Mouse (Mus musculus): ENCODE results near the gene P4ha1.
"Not testable (repeated sequence)": the region's sequence is repeated elsewhere in the genome, so short reads cannot be mapped to it uniquely, and the experiment has no call there.

P4ha1 gene

DNA sequence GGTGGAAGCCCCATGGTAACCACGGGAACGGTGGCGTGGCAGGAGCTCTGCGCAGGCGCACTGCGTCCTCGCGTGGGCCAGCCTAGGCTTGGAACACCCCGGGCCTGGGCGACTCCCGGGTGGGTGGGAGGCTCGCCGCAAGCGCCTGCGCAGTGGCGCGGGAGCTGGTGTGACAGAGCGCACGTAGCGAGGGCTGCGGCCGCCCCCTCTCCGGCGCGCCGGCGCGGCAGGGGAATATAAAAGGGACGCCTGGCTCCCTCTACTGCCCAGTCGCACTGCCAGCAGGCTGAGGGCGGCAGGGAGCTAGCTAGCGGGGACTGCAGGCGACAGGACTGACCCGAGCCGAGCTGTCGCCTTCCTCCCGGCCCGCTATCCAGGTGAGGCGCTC, at the start of gene P4ha1:
Gene P4ha1 (plus strand): TSS at position 197 of the 388 bp plus-strand sequence.
- ChIA-PET POLR2A (interaction anchor here in 3 of 4 experiments (0.6 to 5.4 kb wide), 101 partner anchors 8 to 1503 kb away, joined by 3 to 52 read pairs (median 4); partner anchors contain the start of genes Sept10 (in 3 of the 3), Sowahc (in 3 of the 3), Lims1 (in 2 of the 3) and Pla2g12b (in 2 of the 3)), CTCF (interaction anchor here (0.8 to 2.0 kb wide), 13 partner anchors 11 to 542 kb away, joined by 3 to 8 read pairs (median 4); partner anchors contain the start of genes Pla2g12b (in 1 of the 4), Sept10 (in 1 of the 4) and Sowahc (in 1 of the 4))

DNA sequence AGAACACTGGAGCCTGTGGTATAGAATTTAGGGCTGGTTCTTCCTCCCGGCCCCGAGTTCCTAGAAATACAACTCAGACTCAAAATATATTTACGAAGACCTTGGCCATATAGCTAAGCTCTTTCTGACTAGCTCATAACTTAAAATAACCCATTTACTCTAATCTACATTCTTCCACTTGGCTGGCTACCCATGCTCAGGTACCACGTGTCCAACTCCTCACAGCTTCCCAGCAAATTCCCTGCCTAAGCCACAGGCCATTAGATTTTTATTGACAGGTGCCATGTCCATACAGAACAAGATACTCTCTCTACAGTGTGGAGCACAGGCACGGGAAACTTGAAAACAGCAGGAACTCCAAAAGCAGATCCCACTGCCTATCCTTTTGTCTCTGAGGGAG, 47.4 kb upstream of the P4ha1 start:
- ChIA-PET POLR2A (interaction anchor here in 1 of 4 experiments (1.2 kb wide), 1 partner anchor 8 kb away, joined by 3 read pairs; no protein-coding TSS in a partner anchor), CTCF (interaction anchor here in 1 of 4 experiments (1.2 kb wide), 1 partner anchor 13 kb away, joined by 4 read pairs; no protein-coding TSS in a partner anchor)

DNA sequence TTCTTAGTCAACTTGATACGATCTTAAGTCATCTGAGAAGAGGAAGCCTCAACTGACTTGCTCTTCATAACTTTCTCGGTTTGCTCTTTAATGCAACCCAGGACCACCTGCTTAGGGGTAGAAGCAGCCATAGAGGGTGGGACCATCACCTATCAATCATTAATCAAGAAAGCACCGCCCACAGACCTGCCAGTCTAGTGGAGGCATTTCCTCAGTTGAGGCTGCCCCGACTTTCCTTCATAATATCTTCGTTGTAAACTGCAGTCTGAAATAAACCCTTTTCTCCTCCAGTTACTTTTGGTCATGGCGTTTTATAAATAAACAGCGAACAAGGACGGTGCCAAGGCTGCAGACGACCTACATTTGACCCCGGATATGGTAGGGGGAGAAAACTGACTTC, 46.0 kb upstream of the P4ha1 start:
- ChIA-PET POLR2A (no interaction called here), CTCF (interaction anchor here in 1 of 4 experiments (1.2 kb wide), 1 partner anchor 12 kb away, joined by 4 read pairs; no protein-coding TSS in a partner anchor)

DNA sequence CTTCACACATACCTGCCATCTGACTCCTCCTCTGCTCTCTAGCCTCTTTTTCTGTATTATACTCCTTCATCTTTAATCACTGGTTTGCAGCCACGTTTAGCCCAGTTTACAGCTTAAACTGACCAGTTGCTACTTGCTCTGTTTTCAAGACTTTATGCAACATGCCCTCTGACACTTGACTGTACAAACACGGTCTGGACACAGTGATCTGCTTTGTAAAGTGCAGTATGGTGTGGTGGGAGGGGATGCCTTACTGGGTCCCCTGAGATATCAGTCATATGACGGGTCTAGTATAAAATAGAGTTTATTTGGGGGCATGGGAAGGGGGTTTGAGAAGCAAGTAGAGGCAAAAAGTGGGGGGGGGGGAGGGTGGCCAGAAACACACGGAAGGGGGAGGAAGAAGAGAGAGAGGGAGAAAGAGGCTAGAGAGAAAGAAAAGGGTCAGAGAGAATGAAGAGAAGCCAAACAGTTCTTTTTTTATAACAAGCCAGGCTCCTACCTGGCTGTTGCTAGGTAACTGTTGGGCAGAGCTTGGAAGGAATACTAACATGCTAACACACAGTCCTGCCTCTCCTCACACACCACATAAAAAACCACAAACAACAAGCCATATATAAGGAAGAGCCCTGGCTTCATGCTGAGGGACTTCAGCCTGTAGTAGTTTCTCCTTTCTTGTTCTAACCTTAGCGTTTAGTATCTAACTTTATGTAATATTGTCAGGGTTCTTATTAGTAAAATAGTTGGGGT, 45.2 kb upstream of the P4ha1 start:
- ChIA-PET CTCF (no interaction called here), POLR2A (no interaction called here)

GRCm38 (mm10) chr10:59283164-59283563, 39.9 kb upstream of the P4ha1 start:
- POLR2A ChIA-PET = interaction anchor here in 1 of 4 experiments (1.0 kb wide), 1 partner anchor 62 kb away, joined by 3 read pairs; the partner anchor contains the start of genes Sept10 and Sowahc

GRCm38 (mm10) chr10:59283749-59284148, 39.3 kb upstream of the P4ha1 start:
- POLR2A ChIA-PET = interaction anchor here in 1 of 4 experiments (0.6 to 1.0 kb wide), 3 partner anchors 62 to 969 kb away, joined by 3 read pairs; partner anchors contain the start of genes Sept10 and Sowahc
- CTCF ChIA-PET = interaction anchor here in 2 of 4 experiments (0.6 kb wide), 5 partner anchors 9 to 452 kb away, joined by 3 to 12 read pairs (median 4); no protein-coding TSS in a partner anchor

More at GRCm38 (mm10) chr10:59283164-59283563, 39.9 kb upstream of the P4ha1 start:
- CTCF ChIA-PET = interaction anchor here in 1 of 4 experiments (0.6 kb wide), 1 partner anchor 429 kb away, joined by 3 read pairs; no protein-coding TSS in a partner anchor

DNA sequence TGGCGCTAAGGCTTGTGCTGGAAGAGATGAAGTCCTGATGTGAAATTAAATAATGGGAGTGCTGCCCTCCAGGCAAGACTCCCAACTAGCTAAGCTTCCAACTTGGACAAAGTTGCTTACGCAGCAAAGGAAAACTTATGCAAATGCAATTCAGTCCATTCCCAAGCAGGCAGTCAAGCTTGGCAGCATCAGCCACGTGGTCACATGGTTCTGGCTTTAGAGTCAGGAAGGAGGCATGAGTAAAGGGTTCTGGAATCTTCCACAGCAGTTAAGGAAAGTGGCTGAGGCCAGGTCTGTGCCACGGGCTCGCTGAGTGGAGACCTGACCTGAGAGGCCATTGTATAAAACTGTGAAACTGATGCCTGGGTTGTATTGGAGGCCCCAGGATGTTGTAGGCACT, 37.6 kb upstream of the P4ha1 start:
- CTCF ChIA-PET = interaction anchor here in 1 of 4 experiments (0.6 kb wide), 1 partner anchor 105 kb away, joined by 9 read pairs; no protein-coding TSS in a partner anchor
- POLR2A ChIA-PET = interaction anchor here in 1 of 4 experiments (0.7 to 1.4 kb wide), 2 partner anchors 37 to 39 kb away, joined by 3 to 4 read pairs; partner anchors contain the start of gene P4ha1

- CTCF ChIA-PET = interaction anchor here in 3 of 4 experiments (0.6 to 0.7 kb wide), 3 partner anchors 29 to 127 kb away, joined by 3 read pairs; no protein-coding TSS in a partner anchor
- POLR2A ChIA-PET = no interaction called here
Observed at GRCm38 (mm10) chr10:59287251-59287650, 35.8 kb upstream of the P4ha1 start.

- ChIA-PET CTCF (interaction anchor here in 2 of 4 experiments (0.6 to 0.7 kb wide), 3 partner anchors 28 to 150 kb away, joined by 3 read pairs; no protein-coding TSS in a partner anchor), POLR2A (no interaction called here)
Observed at GRCm38 (mm10) chr10:59287662-59288061, 35.4 kb upstream of the P4ha1 start.

DNA sequence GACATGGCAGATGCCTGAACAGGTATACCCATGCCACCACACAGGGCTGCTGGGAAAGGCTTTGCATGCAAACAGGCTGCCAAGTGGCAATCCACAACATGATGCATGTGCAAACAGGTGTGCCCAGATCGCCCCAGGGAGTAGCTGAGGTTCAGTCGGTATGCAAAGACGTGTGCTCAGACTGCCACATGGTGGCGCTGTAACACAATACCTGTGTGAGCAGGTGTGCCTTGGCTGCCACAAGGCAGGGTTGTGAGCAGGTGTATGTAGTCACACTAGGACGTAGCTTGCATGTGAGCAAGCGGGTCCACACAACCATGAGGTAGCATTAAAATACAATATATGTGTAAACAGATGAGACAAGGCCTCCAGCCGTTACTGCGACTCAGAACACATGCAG, 34.0 kb upstream of the P4ha1 start:
- CTCF ChIA-PET = interaction anchor here (0.5 to 1.1 kb wide), 19 partner anchors 8 to 1786 kb away, joined by 3 to 6 read pairs (median 4); partner anchors contain the start of gene Sh3rf3 (in 1 of the 4)
- POLR2A ChIA-PET = interaction anchor here in 2 of 4 experiments (0.6 to 1.1 kb wide), 3 partner anchors 34 to 816 kb away, joined by 3 read pairs; no protein-coding TSS in a partner anchor

GRCm38 (mm10) chr10:59291536-59291935, 31.6 kb upstream of the P4ha1 start:
- POLR2A ChIA-PET = interaction anchor here in 1 of 4 experiments (0.5 to 1.8 kb wide), 2 partner anchors 70 to 686 kb away, joined by 5 to 6 read pairs; partner anchors contain the start of genes Sept10 and Sowahc
- CTCF ChIA-PET = interaction anchor here in 3 of 4 experiments (0.6 to 2.1 kb wide), 9 partner anchors 11 to 610 kb away, joined by 3 to 11 read pairs (median 5); no protein-coding TSS in a partner anchor

DNA sequence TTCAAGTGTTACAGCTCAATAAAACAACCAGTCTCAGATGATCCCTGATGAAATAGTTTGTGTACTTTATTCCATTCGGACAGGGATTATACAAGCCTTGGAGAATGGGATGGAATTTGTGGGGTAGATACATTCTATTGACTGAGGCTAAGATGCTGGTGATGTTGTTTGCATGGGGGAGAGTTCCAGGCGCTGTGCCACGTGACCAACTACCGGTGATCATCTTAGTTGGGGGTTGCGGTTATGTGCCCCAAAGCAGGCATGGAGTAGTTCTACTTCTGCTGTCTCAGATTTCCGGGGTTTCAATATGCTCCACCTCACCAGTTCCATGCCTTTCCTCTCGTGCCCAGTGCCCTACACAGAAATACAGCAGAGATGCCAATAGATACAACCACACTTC, 31.0 kb upstream of the P4ha1 start:
- ChIA-PET CTCF (interaction anchor here (0.6 to 2.1 kb wide), 31 partner anchors 8 to 728 kb away, joined by 3 to 12 read pairs (median 4); partner anchors contain the start of genes P4ha1 (in 2 of the 4), Sept10 (in 1 of the 4), Sh3rf3 (in 1 of the 4) and Sowahc (in 1 of the 4)), POLR2A (interaction anchor here in 2 of 4 experiments (0.5 to 1.8 kb wide), 6 partner anchors 31 to 872 kb away, joined by 3 to 6 read pairs (median 4); partner anchors contain the start of genes P4ha1 (in 1 of the 2), Sept10 (in 1 of the 2) and Sowahc (in 1 of the 2))

- CTCF ChIA-PET = interaction anchor here (0.6 to 2.1 kb wide), 32 partner anchors 9 to 728 kb away, joined by 3 to 12 read pairs (median 4); partner anchors contain the start of genes P4ha1 (in 2 of the 4), Sept10 (in 1 of the 4), Sh3rf3 (in 1 of the 4) and Sowahc (in 1 of the 4)
- POLR2A ChIA-PET = interaction anchor here in 2 of 4 experiments (0.6 to 1.8 kb wide), 5 partner anchors 31 to 873 kb away, joined by 3 to 6 read pairs (median 3); partner anchors contain the start of genes P4ha1 (in 1 of the 2), Sept10 (in 1 of the 2) and Sowahc (in 1 of the 2)
Observed at GRCm38 (mm10) chr10:59292558-59292957, 30.5 kb upstream of the P4ha1 start.

- ChIA-PET CTCF (interaction anchor here in 2 of 4 experiments (0.5 to 1.5 kb wide), 5 partner anchors 15 to 570 kb away, joined by 3 to 4 read pairs (median 3); no protein-coding TSS in a partner anchor), POLR2A (no interaction called here)
Observed at GRCm38 (mm10) chr10:59295241-59295811, 27.8 kb upstream of the P4ha1 start.

DNA sequence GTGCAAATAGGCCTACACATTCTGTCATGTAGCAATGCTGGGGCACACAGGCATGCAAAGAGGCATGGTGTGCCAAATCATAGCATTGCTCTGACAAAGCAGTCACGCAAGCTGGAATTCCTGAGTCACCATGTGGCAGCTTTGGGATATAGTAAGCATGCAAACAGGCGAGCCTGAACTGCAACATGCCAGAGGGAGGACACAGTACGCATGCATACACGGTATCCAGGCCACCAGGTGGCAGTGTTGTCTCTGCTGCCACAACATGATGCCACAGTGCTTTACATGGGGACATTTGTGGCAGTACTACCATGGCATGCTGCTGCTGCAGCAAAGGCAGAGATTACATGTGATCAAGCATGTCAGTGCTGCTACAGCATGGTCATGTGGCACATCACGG, 26.8 kb upstream of the P4ha1 start:
- POLR2A ChIA-PET = no interaction called here

DNA sequence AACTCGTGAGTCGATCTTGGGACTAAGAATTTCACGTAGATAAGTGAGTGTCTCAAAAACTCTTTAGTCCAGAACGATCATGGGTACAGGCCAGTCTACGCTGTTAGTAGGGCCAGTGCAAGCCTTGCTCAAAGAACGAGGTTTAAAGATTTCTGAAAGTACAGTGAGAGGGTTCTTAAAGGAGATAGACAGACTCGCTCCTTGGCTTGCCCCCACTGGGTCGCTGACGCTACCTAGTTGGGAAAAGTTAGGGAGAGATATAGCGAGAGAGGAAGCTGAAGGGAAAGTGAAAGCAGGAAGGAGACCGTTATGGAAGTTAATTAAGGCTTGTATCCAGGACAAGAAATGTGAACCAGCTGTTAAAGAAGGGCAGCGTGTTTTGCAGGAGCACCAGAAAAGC, 20.4 kb upstream of the P4ha1 start:
- POLR2A ChIA-PET = interaction anchor here in 1 of 4 experiments (0.9 kb wide), 1 partner anchor 20 kb away, joined by 3 read pairs; the partner anchor contains the start of gene P4ha1
- CTCF ChIA-PET = not testable (repeated sequence)

More for the DNA sequence above, 26.8 kb upstream of the P4ha1 start:
- CTCF ChIA-PET = interaction anchor here in 3 of 4 experiments (0.6 to 1.4 kb wide), 3 partner anchors 179 to 912 kb away, joined by 3 to 4 read pairs (median 4); no protein-coding TSS in a partner anchor

DNA sequence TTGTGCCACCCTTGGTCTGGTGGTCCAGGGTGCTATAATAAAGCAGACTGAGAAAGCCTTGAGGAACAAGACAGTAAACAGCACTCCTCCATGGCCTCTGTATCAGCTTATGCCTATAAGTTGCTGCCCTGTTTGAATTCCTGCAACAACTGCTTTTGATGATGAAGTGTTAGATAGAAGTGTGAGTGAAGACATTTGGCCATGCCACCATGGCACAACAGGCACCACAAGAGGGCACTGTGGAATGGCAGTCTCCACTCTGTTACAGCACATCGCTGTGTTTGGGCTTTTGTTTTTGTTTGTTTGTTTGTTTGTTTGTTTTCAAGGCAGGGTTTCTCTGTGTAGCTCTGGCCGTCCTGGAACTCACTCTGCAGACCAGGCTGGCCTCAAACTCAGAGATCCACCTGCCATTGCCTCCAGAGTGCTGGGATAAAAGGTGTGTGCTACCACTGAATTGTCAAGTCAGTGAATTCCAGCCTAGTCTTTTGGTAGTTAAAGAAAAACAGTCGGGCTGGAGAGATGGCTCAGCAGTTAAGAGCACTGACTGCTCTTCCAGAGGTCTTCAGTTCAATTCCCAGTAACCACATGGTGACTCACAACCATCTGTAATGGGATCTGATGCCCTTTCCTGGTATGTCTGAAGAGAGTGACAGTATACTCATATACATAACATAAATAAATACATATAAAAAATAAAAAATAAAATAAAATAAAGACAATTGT, 13.9 kb upstream of the P4ha1 start:
- ChIA-PET POLR2A (interaction anchor here in 3 of 4 experiments (0.8 to 6.2 kb wide), 4 partner anchors 10 to 14 kb away, joined by 3 to 29 read pairs (median 3); partner anchors contain the start of gene P4ha1 (in 2 of the 3)), CTCF (no interaction called here)
